Mouse (Mus musculus) left cerebral cortex, adult 11 months (tissue): ENCODE measurements at regions not wholly inside any gene's neighbourhood (a gene's known extent, or its start where the extent isn't known, plus 50 kb on each side); places are given as distances from the start of the nearest gene placed in this dataset.

ENCODE experiments used
- DNase-seq: peaks from one replicate; pipeline ENCODE4 v3.0.0; 2022; ENCODE audit warnings: low spot score

DNA sequence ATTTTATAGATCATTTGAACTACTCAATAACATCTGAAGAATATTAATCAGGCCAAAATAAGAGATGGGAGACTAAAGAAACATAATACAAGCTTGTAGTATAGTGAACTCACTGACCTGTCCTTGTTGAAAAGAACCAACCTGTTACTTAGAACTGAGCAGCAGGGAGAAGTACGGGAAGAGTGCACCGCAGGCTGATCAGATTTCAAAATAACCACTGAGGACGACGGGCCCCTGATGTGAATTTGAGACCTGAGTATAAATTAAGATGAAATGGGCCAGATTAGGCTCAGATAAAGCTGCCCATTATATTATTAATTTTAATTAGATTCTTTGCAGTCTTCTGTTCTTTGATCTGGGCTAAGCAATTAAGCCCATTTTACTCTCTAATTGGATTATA is 391.2 kb upstream of the Tyrp1 start:
- DNase-seq = no peak

DNA sequence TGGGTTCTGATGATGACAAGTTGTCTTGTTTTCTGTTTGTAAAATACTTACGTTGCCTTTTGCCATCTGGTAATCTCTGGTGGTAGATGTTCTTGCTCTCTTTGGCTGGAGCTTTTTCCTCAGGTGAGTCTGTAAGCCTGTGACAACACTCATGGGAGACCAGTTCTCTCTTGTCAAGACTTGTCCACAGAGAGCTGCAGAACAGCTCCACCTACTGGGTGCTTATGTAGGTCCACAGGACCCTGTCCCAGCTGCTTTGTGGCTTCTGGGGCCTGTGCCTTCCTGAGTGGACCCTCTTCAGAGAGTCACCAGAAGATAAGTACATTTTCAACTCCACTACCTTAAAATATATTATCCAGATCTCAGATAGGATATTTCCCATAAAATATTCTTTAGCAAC is 370.3 kb upstream of the Tyrp1 start:
- no peak for DNase-seq

GRCm38 (mm10) chr4:80475736-80476478 is 358.0 kb upstream of the Tyrp1 start:
- no peak for DNase-seq

GRCm38 (mm10) chr4:80515087-80515486 is 318.8 kb upstream of the Tyrp1 start:
- no peak for DNase-seq

GRCm38 (mm10) chr4:80517476-80518285 is 316.2 kb upstream of the Tyrp1 start:
- peak; percentile 61 for DNase-seq

DNA sequence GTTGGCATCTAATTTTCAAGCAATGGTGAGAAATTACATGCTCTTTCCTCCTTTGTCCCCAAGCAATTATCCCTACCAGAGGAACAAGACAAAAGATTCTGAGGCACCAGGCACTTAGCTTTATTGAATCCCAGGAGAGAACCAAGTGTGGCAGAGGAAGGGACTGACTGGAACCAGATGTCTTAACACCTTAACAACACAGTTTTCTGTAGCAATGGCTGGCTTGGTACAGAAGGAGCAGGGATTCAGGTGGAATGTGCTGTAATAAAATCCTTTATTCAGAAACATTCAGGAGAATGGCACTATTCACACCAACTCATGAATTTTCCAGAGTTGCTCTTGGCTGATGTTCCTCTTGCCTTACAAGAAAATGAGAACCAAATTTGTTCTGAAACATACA is 315.3 kb upstream of the Tyrp1 start:
- no peak for DNase-seq

DNA sequence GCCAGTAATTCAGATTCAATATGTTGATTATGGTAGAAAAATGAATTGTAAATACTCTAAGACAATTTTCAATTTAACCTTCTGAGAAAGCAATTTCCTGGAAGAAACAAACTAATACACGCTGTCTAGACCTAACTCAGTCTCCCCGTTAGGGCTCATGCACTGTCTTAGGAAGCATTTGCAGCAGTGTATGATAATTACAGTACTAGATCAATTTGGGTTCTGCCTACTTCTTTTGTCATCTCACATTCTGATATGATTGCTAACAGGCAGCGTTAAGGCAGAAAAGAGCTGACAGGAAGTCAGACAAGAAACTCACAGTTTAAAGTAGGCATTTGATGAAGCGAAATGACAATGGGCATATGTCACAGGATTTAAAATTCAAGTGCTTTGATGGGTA is 294.1 kb upstream of the Tyrp1 start:
- DNase-seq = no peak

- DNase-seq = no peak
Observed at GRCm38 (mm10) chr4:80545086-80545485, 288.8 kb upstream of the Tyrp1 start.

- no peak for DNase-seq
Observed at GRCm38 (mm10) chr4:80589438-80589837, 244.5 kb upstream of the Tyrp1 start.

DNA sequence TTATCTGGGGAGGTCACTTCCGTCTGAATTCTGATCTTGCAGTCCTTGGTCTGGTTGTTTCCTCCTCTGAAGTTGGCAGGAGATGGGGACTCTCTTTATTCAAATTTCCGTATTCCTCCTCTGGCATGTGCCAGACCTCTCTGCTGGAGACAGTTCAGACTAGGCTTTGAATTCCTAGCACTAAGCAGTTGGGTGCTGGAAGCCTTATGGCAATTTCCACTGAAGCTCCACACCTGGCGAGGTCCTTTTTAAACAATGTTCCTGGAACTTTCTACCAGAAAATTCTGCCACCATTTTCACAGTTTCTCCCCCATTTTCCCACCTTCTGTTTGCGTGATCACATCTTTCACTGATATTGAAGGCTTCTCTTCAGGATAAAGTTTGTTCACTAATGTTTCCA is 205.7 kb upstream of the Tyrp1 start:
- DNase-seq = peak; percentile 14

DNA sequence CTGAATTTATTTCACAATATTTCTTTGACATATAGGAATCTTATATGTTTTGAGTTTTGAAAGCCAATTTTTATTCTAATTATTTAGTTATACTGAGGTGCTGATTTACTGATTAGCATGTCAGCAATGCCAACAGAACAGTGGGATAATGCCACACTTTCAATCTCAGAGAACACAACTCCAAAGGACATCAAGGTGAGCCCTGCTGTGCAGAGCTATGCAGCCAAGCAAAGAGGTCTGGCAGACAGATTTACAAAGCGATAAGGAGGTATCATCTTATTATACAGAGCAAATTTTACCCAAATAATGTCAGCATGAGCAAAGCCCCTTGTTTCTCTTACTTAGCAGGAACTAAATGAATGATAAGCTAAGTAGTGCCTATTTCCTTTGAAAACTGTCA is 204.7 kb upstream of the Tyrp1 start:
- DNase-seq = no peak

DNA sequence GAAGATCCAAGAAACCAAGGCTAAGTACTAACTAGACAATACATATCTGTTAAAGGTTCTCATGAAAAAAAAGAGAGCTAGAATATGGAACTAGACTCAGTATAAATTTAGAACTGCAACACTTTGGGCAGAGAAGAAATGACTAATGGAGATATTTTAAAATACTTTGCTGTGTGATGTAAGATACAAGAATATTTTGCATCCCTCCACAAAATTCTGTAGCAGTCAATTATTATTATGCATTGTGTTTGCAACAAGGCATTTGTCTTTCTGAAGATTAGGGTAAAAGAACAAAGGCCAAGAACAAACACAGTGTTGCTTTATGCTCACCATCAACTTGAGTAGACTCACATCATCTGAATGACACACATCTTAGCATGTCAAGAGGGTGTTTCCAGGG is 203.7 kb upstream of the Tyrp1 start:
- peak; percentile 11 for DNase-seq

DNA sequence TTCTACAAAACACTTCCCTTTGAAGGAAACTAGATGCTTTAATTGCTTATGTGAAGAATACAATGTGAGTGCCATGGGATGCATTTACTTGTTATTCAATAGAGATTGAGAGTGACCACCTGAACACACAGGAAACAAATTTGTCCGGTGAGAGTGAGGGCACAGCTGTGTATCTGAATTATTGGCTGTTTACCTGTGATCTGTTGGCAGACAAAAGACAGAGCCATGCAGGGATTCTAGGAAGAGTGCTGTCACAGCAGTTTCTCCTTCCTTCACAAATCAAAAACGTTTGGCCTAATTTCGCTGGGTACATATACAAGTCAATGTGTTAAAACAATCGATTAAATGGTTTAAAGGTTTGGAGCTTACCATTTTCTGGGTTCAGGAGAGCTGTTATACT is 202.9 kb upstream of the Tyrp1 start:
- no peak for DNase-seq

GRCm38 (mm10) chr4:80631441-80631840 is 202.5 kb upstream of the Tyrp1 start:
- no peak for DNase-seq

DNA sequence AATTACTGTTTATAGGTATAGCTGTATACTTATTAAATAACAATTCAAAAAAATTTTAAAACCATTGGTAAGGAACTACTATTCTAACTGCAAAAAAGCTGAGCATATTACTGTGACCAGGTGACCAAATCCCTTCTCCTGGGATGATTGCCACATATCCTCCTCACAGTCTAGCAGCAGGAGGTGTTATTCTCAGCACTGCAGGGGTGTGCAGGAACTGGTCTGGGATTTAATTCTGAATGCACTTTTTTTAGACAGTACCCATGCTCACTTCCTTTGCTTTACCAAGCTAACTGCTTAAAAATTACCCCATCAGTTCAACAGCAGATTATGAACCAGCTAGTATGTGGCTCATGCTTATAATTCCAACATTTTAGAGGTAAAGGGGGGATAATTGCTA is 195.5 kb upstream of the Tyrp1 start:
- peak; percentile 49 for DNase-seq
